In genomic region chr11:32039656-32040055, GRCm38 (mm10) we compare ENCODE assay signal across 16 mouse cellular contexts. TPM values are rescaled to one million over a fixed set of nuclear protein-coding genes. Genes with fewer than 3 reads are reported as not detected.
A peak's percentile ranks its signal among the peaks of the same experiment; 100 is the strongest.
DNase-seq lines count a peak whose midpoint lies in the region; ATAC-seq lines count a peak whose summit lies in the region.
"Had no signal": no experiment of that assay in that cellular context is flagged by ENCODE, and none has a peak within 500 bp of the region (broad histone marks: within the 10 kb centered on the region; RNA-seq: fewer than 3 reads in every experiment).

No protein-coding gene starts in this region.

- H3K27ac ChIP-seq in neural tube, embryonic 12.5 days, result no peak overlapping the region
- peak overlapping the region; percentile 73 for H3K27ac ChIP-seq in midbrain, embryonic 16.5 days (ENCODE audit: low read length)
- no peak overlapping the region for H3K27ac ChIP-seq in heart, embryonic 12.5 days (ENCODE audit: poor library complexity, severe bottlenecking)
- H3K27ac ChIP-seq: macrophage; stomach, embryonic 15.5 days had no signal

- WGBS in neural tube, embryonic 12.5 days, result 74% methylated on average over 4 of the region's 4 CpGs
- WGBS in midbrain, embryonic 16.5 days, result 67% methylated on average over 4 of the region's 4 CpGs
- 50% methylated on average over 4 of the region's 4 CpGs for WGBS in heart, embryonic 12.5 days

- H3K4me2 ChIP-seq in neural tube, embryonic 12.5 days (replicated peaks), result peak overlapping the region; percentile 9; the same call in 1 of the 2 replicates
- no peak overlapping the region for H3K4me2 ChIP-seq in midbrain, embryonic 16.5 days (ENCODE audit: low read length)
- no peak overlapping the region for H3K4me2 ChIP-seq in heart, embryonic 12.5 days
- H3K4me2 ChIP-seq: liver, embryonic 11.5 days; stomach, embryonic 15.5 days had no signal

- H3K9me3 ChIP-seq in neural tube, embryonic 12.5 days, result no peaks in the 10 kb centered on the region
- no peaks in the 10 kb centered on the region for H3K9me3 ChIP-seq in midbrain, embryonic 16.5 days (replicated peaks; ENCODE audit: control insufficient read depth, low read length, poor library complexity, severe bottlenecking)
- no peaks in the 10 kb centered on the region for H3K9me3 ChIP-seq in heart, embryonic 12.5 days (replicated peaks)
- H3K9me3 ChIP-seq: G1E; stomach, embryonic 15.5 days had no signal

- no peak overlapping the region for H3K9ac ChIP-seq in neural tube, embryonic 12.5 days
- no peak overlapping the region for H3K9ac ChIP-seq in midbrain, embryonic 16.5 days (ENCODE audit: low read depth, low read length)
- no peak overlapping the region for H3K9ac ChIP-seq in heart, embryonic 12.5 days
- H3K9ac ChIP-seq: stomach, embryonic 15.5 days had no signal

- ATAC-seq in neural tube, embryonic 12.5 days (ENCODE audit: low FRiP score, low read depth), result no peak; the same call in none of the 2 replicates
- ATAC-seq in granulocyte monocyte progenitor cell, adult 5-6 weeks (replicated peaks; ENCODE audit: poor library complexity, severe bottlenecking), result peak; percentile 46
- 0 out of 2 replicates have a peak, but pooled peaks have one; percentile 18 for ATAC-seq in midbrain, embryonic 16.5 days
- ATAC-seq in heart, embryonic 12.5 days (ENCODE audit: insufficient number of reproducible peaks, low FRiP score), result no peak

- H3K36me3 ChIP-seq in neural tube, embryonic 12.5 days, result no peaks in the 10 kb centered on the region; the same call in 1 of the 2 replicates
- H3K36me3 ChIP-seq in midbrain, embryonic 16.5 days (ENCODE audit: control insufficient read depth, insufficient read depth, low read length), result no peaks in the 10 kb centered on the region; the same call in 1 of the 2 replicates
- no peaks in the 10 kb centered on the region for H3K36me3 ChIP-seq in heart, embryonic 12.5 days
- H3K36me3 ChIP-seq: G1E; stomach, embryonic 15.5 days had no signal

- H3K4me3 ChIP-seq in neural tube, embryonic 12.5 days, result no peak overlapping the region
- no peak overlapping the region for H3K4me3 ChIP-seq in midbrain, embryonic 16.5 days (ENCODE audit: low read depth, low read length)
- H3K4me3 ChIP-seq in heart, embryonic 12.5 days, result no peak overlapping the region
- H3K4me3 ChIP-seq: stomach, embryonic 15.5 days had no signal

- no peak for DNase-seq in neural tube, embryonic 10.5 days (ENCODE audit: extremely low spot score, low spot score)
- DNase-seq in thymus, postnatal 36 days, result peak; percentile 37 to 64
- DNase-seq in right cerebral cortex, postnatal 14 days, result no peak
- DNase-seq in layer of hippocampus, postnatal 14 days (ENCODE audit: low spot score in 2 of 2), result no peak
- DNase-seq: adrenal gland, postnatal 14 days; cerebellum, adult 9-10 months; gastrocnemius, postnatal 14 days; heart, postnatal 4 days had no signal

- H3K4me1 ChIP-seq in neural tube, embryonic 12.5 days, result peaks cover 19% of the 10 kb centered on the region
- peaks cover 32% of the 10 kb centered on the region for H3K4me1 ChIP-seq in midbrain, embryonic 16.5 days (ENCODE audit: control insufficient read depth, insufficient read depth, low read length)
- H3K4me1 ChIP-seq in heart, embryonic 12.5 days (replicated peaks), result peaks cover 15% of the 10 kb centered on the region
- H3K4me1 ChIP-seq: stomach, embryonic 15.5 days had no signal

- no peaks in the 10 kb centered on the region for H3K27me3 ChIP-seq in neural tube, embryonic 12.5 days (replicated peaks)
- no peaks in the 10 kb centered on the region for H3K27me3 ChIP-seq in midbrain, embryonic 16.5 days (ENCODE audit: control insufficient read depth, insufficient read depth, low read depth, low read length)
- peaks cover 35% of the 10 kb centered on the region for H3K27me3 ChIP-seq in heart, embryonic 12.5 days (replicated peaks)
- H3K27me3 ChIP-seq: stomach, embryonic 15.5 days had no signal

RNA-seq across cellular contexts. Expression of gene Nsg2, which starts 39.4 kb away (rescaled TPM):
- 212 and 216 TPM in 2 replicates for polyA plus RNA-seq in neural tube, embryonic 12.5 days (2016; fragmentation: Nextera tagmentation; extraction: Ambion mirVana)
- total RNA-seq in granulocyte monocyte progenitor cell, adult 5-6 weeks (2014; fragmentation: Nextera tagmentation), result not detected in 2 replicates
- not detected in 2 replicates for total RNA-seq in granulocyte monocyte progenitor cell, adult 5-6 weeks (2017)
- 730 and 757 TPM in 2 replicates for polyA plus RNA-seq in midbrain, embryonic 16.5 days (2015; fragmentation: Nextera tagmentation; extraction: Ambion mirVana)
- 0.73 and 1.0 TPM in 2 replicates for polyA plus RNA-seq in heart, embryonic 12.5 days (2016; fragmentation: Nextera tagmentation; extraction: Ambion mirVana)
- total RNA-seq in layer of hippocampus, postnatal 14 days (2021), result 100 to 1,000 TPM; 785 to 794 TPM
- polyA plus RNA-seq: G1E, macrophage had no signal

Comparison
In these comparisons a context has a peak if more than half of its experiments do, and no peak if none do; other contexts are left out.
1. ATAC-seq: peak in granulocyte monocyte progenitor cell, adult 5-6 weeks (single experiment) and midbrain, embryonic 16.5 days (single experiment); none in neural tube, embryonic 12.5 days (single experiment) and heart, embryonic 12.5 days (single experiment).
2. DNase-seq: peak in thymus, postnatal 36 days (2 of 2); none in neural tube, embryonic 10.5 days (single experiment), right cerebral cortex, postnatal 14 days (single experiment) and layer of hippocampus, postnatal 14 days (0 of 2).
3. RNA of gene Nsg2, which starts 39.4 kb away (polyA plus RNA-seq): 730 to 757 TPM in midbrain, embryonic 16.5 days and 212 to 216 TPM in neural tube, embryonic 12.5 days; 0.73 to 1.0 TPM in heart, embryonic 12.5 days; every median in the first group is over 100 times any median in the second.